Mouse (Mus musculus): ENCODE results near the gene 2200002J24Rik.
"Not testable (repeated sequence)": the region's sequence is repeated elsewhere in the genome, so short reads cannot be mapped to it uniquely, and the experiment has no call there.

The 2200002J24Rik gene

GRCm38 (mm10) chr7:30728739-30729395 is 30.1 kb downstream of the 2200002J24Rik start:
- no peak for DNase-seq (ENCODE audit: low spot score in 2 of 2)

DNA sequence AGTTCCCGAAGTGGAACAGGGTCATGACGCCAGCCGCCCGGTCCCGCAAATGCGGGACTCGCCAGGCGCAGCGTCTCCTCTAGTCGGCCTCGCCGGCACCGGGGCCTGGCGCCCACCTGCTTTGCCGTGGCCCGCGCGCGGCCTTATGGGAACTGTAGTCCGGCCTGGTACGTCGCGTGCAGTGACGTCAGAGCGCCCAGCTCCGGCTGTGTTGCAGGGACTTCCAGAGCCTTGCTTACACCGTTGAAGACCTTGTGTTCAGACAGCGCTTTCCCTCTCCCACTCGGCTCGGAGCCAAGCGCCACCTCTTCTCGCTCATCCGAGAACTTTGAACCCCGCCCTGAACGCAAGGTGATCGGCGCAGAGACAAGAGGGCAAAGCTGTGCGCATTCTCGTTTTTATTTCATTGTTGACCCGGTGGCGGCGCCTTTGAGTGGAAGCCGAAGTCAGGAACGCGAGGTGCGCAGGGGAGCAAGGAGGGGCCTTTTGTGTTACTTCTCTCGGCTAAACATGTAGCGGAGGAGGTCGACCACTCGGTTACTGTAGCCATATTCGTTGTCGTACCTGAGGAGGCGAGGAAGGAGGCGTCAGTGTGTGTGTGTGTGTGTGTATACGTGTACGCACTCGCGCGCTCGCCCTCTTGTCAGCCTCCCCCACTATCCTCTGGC is 30.8 kb downstream of the 2200002J24Rik start, which contains the start of gene Tmem147:
Gene Tmem147, minus strand, starts transcription at position 145 of the 668 bp plus-strand sequence.
- peak; percentile 96 to 99 for DNase-seq (ENCODE audit: low spot score in 2 of 2)

GRCm38 (mm10) chr7:30730064-30730722 is 31.5 kb downstream of the 2200002J24Rik start:
- DNase-seq (ENCODE audit: low spot score in 2 of 2) = peak; percentile 26 to 31

DNA sequence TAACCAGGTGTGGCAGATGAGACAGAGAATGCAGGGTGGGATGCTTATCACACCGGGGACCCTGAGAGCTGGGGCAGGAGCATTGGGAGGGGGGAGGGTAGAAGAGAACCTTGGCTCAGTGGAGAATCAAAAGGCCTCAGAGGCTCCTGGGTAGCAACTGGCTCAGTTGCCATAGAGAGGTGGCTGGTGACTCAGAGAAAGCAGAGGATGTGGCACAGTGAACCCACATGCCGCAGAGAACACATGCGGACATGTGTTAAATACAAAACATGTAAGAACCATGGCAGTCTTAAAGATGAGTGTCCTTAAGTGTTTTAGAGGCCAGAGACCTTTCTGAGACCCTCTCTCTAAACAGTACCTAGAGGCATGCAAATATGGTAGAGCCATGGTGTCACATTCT is 37.5 kb downstream of the 2200002J24Rik start:
- DNase-seq (ENCODE audit: low spot score in 2 of 2) = no peak

- not testable (repeated sequence) for DNase-seq (ENCODE audit: low spot score in 2 of 2)
Observed at GRCm38 (mm10) chr7:30742570-30742969, 43.8 kb downstream of the 2200002J24Rik start.

DNA sequence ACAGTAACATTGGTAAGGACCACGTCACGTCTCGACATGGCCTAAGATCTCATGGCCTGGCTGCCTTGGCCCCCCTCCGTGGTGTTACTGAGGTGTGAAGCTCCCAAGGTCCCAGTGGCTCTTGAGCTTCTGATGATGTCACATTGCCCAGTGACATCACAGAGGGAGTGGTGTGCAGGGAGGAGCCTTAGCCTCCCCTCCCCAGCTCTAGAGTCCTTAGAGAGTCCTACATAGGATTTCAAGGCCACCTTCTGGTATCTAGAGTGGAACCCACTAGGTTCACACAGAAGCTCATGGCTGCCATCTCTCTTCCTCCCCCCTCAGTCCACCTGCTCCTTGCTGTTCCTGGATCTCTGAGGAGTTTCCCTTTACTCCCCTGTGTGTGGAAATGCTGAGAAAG is 44.9 kb downstream of the 2200002J24Rik start, which contains the start of gene Gapdhs:
Gene Gapdhs, minus strand, starts transcription at position 65 of the 400 bp plus-strand sequence.
- not testable (repeated sequence) for DNase-seq (ENCODE audit: low spot score in 2 of 2)

DNA sequence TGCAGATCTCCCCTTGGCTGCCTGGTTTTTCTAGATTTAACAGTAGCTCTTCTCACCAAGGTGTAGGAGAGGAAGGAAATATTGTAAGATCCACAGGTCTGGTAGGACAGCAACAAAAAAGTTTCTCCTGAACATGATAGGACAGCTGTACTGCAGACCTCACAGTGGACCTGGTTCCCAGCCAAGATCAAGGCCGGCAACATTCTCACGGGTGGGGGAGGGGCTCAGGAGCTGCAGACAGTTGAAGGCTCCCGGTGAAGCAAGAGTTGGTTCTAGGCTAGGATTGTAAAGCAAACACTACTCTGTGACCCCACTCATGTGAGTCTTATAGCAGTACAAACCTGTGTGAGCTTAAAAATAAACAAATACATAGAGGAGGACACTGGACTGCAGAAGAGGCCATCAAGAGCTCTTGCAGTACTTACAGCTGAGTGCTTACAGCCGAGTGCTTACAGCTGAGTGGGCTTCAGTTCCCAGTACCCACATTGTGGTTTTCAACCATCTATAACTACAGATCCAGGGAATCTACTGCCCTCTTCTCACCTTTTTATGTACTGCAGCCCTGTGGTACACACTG is 45.4 kb downstream of the 2200002J24Rik start:
- no peak for DNase-seq (ENCODE audit: low spot score in 2 of 2)

DNA sequence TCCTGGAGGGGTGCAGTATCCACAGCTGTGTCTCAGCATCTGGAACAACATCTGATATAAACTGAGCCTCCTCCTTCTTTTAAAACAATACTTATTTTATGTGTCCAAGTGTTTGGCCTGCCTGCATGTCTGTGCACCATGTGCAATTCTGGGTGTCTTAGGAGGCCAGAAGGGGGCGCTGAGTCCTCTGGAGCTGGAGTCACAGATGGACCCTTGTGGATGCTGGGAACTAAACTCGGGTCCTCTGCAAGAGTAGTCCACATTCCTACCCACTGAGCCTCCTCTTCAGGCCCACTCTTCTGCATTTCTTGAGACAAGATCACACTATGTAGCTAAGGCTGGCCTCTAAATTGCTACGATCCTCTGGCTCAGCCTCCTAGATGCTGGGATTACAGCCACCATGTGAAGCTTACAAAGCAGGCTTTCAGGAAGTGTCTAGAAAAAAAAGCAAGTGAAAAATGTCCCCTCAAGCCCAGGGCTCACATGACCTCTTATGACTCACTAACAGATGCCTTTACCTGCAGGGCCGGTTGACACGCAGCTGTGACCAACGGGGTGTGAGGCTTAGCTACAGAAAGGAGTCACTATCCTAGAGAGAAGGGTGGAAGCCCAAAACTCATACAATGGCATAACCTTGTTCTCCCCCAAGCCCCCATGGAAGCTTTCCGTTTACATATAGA is 48.9 kb downstream of the 2200002J24Rik start:
- DNase-seq (ENCODE audit: low spot score in 2 of 2) = no peak
